Mouse (Mus musculus): Measurements from ENCODE around the gene Ccng1. TPM values are rescaled to one million over a fixed set of nuclear protein-coding genes. Genes with fewer than 3 reads are reported as not detected.

Gene Ccng1
- total RNA-seq, 2 experiments from 2014 or later = 643 to 672 TPM

Other genes starting within 250 kb of the Ccng1 start
- gene Mat2b, start 60.1 kb downstream of the Ccng1 start, total RNA-seq (2021) = 10 to 100 TPM; 57.9 to 61.8 TPM
- under 1 TPM in 1 of 2 experiments, not detected in 1; 0.08 TPM for gene Hmmr, start 21.9 kb downstream of the Ccng1 start, total RNA-seq (2021)
- gene Nudcd2, start 21.6 kb downstream of the Ccng1 start, total RNA-seq (2021) = 10 to 100 TPM in 1 of 2 experiments, 1 to 10 TPM in 1; 9.9 to 14.0 TPM

All from gastrocnemius, adult 2 months (tissue).